Mouse (Mus musculus): Measurements from ENCODE around the gene Smok2b. TPM values are rescaled to one million over a fixed set of nuclear protein-coding genes. Genes with fewer than 3 reads are reported as not detected.

Smok2b gene
- polyA plus RNA-seq, 1 experiment from 2014 or later, result not detected

Other genes with a start within 250 kb of the Smok2b start
- gene Wtap, start 236.1 kb upstream of the Smok2b start, polyA plus RNA-seq (2015; fragmentation: Nextera tagmentation; extraction: Ambion mirVana), result 123 and 124 TPM in 2 replicates
- gene Sod2, start 223.4 kb upstream of the Smok2b start, polyA plus RNA-seq (2015; fragmentation: Nextera tagmentation; extraction: Ambion mirVana), result 134 and 143 TPM in 2 replicates
- 0.22 and 0.35 TPM in 2 replicates for gene Gpr31b, start 178.0 kb upstream of the Smok2b start, polyA plus RNA-seq (2015; fragmentation: Nextera tagmentation; extraction: Ambion mirVana)
- gene Tcp10b, start 169.2 kb upstream of the Smok2b start, polyA plus RNA-seq (2015; fragmentation: Nextera tagmentation; extraction: Ambion mirVana), result 0.10 and 0.21 TPM in 2 replicates
- gene Unc93a, start 98.4 kb upstream of the Smok2b start, polyA plus RNA-seq (2015; fragmentation: Nextera tagmentation; extraction: Ambion mirVana), result 0.08 TPM in 1 of 2 replicates, not detected in the other
- not detected in 2 replicates for gene Smok2a, start 9.1 kb upstream of the Smok2b start, polyA plus RNA-seq (2015; fragmentation: Nextera tagmentation; extraction: Ambion mirVana)
- 0.05 TPM in 1 of 2 replicates, not detected in the other for gene Tcp10c, start 124.3 kb downstream of the Smok2b start, polyA plus RNA-seq (2015; fragmentation: Nextera tagmentation; extraction: Ambion mirVana)

Measured in hindbrain, embryonic 15.5 days (tissue).